Mouse (Mus musculus) 3T3-L1 (cell line): ENCODE measurements at regions not wholly inside any gene's neighbourhood (a gene's known extent, or its start where the extent isn't known, plus 50 kb on each side); places are given as distances from the start of the nearest gene placed in this dataset.

Experiments
- DNase-seq: peaks from one replicate; pipeline ENCODE4 v3.0.0-alpha.2; 2015; ENCODE audit warnings: low read depth, low spot score

DNA sequence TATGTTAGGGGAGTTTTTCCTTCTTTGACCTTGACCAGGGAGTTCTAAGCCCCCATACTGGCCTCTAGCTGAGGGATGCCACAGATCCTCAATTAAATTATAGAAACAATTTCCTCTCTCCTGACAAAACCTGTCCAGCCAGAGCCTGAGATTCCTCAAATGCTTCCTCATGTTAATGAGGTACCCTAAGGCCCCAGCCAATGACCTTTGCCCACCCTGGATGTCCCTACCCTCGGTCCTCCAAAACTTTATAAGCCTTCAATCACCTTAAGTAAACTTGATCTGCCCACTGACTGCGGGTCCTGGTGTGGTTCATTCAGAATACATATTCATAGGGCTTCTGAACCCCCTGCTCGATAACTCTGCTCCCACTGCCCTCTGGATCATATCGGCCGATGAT, 227.7 kb upstream of the Vstm2b start:
- no peak for DNase-seq

DNA sequence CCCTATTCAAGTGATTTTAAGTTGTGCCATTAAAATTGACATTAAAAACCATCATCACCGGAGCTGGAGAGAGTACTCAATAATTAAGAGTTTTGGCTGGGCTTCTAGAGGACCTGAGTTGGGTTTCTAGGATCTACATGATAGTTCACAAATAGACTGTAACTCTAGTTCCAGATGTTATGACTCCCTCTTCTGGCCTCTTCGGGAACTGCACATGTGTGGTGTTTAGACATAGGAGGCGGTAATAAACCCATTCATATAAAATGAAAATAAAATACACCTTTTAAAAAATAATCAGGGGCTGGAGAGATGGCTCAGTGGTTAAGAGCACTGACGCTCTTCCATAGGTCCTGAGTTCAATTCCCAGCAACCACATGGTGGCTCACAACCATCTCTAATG, 227.1 kb upstream of the Vstm2b start:
- DNase-seq, result no peak

DNA sequence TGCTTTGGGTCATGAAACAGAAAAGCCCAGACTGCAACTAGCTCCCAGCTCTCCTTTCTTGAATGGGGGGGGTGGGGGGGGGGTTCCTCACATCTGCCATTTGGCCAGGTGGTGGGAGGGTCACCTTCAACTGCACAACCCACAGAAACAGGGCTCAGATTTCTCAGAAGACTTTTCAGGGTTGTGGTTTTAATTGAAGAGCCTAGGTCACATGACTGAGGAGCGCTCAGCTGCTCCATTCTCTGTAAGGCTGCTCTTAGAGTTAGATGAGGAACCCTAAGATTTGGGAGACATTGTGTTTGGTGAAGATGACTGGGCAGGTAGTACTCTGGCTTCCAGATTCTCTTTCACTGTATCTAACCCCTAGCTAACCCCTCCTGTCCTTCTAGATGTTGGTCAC, 225.8 kb upstream of the Vstm2b start:
- no peak for DNase-seq

DNA sequence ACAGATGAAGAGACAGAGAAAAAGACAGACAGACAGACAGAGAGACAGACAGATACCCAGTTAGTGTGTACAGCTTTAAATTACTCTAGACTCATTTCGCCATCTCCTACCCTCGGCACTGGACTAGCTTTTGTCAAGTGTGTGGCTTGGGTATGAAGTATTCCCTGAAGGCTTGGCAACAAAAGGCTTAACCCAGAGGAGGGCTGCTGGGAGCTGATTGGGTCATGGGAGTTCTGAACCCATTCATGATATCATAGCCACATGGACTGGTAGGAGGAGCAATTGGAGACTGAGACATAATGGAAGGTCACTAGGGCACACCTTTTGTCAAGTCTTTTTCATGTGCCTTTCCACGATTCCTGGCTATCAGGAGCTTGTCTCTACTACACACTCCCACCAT, 223.7 kb upstream of the Vstm2b start:
- DNase-seq, result no peak

DNA sequence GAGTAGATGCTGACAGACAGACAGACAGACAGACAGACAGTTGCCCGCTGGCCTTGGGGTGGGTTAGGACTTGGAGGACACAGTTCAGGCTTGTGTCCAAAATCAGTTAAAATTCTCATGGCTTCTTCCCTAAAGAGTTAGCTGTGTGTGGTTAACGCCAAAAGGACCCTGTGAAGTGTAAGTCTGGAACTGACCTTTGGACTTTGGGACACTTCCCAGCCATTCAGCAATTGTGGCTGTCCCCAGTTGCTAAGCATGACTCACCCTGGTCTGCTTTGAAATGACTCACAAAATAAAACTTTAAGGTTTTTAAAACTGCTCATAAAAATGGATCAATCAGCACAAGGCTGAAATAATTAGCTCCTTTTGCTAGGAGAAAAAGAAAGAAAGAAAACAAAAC, 220.5 kb upstream of the Vstm2b start:
- no peak for DNase-seq

DNA sequence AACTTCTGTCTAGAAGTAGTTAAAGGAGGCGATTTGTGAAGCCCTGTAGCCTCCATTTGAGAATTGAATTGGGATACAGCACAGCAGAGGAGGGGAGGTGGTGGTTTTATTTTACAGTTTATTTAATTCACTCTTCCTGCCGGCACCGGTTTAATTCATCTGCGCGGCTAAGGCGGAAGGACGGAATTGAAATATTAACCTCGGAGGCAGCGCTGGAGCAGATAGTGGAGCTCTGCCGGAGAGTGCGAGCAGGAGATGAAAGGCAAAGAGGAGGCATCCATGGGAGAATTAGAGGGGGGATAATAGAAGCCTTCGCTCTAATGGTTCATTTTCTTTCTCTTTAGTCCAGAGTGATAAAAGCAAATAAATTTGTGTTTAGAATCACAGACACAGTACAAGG, 217.6 kb upstream of the Vstm2b start:
- no peak for DNase-seq

DNA sequence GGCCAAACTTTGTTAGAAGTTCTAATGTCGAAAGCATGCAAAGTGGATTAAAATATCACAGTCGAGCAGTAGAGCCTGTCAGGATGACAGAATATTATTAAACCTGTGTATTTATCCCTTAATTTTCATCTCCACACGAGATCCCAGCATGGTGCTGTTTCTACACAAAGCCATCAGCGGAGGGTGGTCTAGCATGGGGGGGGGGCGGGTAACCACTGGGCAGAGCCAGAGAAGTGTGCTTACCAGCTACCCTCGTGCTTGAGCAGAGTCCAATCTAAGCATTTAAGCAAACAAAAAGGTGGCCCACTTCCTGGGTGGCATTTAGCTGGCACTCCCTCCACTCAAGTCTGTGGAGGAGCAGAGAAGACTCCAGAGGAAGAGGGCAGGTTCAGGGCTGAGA, 217.1 kb upstream of the Vstm2b start:
- DNase-seq, result no peak

DNA sequence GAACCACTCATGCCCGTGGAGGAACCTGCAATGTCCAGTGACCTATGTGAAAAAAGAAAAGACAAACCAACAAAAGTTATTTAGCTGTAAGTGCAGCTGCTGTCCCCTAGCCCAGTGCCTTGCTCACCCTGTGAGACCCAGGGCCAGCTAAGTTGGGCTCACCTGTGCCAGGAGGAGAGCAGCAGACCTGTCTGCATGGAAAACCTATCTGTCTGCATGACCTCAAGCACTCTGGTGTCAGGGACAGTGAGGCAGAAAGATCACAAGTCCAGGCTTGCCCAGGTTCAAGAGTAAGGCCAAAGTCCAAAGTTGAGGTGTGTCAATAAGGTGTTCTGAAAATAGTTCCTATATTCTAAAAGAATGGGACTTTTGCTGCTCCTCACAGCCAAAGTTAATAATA, 215.0 kb upstream of the Vstm2b start:
- DNase-seq, result no peak

DNA sequence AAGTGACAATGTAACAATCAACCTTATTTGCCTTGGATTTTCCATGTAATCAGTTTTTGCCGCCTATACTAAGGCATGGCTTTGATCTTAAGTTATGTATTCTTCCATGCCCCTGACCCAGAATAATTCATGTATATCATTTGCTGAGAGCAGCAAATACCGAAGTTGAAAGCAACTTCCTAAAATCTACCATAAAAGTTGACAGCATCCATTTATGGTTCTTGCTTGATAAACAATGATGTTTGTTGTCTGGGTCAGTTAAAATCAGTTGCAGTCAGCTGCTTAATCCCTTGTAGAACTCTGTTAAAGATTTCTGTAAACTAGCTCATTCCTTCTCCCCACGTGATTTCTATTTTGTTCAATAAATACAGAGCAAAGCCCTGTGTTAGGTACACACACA, 214.5 kb upstream of the Vstm2b start:
- DNase-seq, result no peak

DNA sequence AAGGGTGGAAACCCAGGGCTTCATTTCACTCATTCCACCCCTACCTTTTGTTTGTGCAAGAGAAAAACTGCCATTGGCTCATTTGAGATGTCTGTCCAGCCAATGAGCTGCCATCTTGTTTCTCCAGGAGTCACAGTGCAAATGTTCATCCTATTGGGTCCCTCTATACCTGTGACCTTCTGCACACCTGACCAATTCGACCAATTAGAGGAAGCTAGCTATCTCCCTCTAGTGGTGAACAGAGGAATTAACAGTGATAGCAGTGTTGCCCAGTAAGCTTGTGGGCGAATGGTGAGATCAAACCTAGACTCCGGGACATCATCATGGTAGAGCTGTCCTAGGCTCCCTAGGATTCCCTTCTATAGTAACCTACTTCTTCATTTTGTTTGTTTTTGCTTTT, 211.1 kb upstream of the Vstm2b start:
- DNase-seq, result no peak

DNA sequence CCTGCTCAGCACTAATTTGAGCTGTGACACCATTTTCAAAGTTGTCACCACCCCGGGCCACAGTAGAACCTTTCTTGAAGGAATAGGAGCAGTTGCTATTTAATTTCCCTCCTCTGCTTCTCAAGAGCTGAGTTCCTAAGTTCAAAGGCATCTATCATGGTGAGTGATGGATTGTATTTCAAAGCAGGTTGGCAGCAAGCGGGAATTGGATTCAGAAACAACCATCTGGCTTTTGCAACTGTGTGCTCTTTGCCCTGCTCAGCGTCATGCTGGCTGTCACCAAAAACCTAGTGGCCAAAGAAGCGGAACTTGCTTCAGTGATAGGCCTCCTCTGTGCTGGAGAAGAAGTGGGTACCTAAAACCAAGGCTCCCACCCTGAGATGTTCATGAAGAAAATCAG, 209.6 kb upstream of the Vstm2b start:
- no peak for DNase-seq

DNA sequence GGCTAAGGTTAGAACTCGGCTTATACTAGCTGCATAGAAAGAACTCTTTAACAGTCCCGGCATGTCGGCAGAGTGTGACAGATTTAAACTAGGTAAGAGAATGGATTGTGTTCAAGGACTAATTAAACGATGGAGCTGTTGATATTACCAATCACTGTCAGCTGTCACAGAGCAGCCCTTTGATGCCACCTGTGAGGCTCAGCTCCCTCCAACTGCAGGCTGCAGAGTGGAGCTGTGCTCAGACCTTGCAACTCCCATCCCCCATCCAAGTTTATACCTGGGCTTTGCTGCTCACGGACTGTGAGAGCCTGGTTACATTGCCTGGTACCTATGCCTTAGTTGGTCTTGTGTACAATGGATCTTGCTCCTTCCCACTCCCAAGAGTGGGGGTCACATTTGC, 204.4 kb upstream of the Vstm2b start:
- DNase-seq, result no peak

DNA sequence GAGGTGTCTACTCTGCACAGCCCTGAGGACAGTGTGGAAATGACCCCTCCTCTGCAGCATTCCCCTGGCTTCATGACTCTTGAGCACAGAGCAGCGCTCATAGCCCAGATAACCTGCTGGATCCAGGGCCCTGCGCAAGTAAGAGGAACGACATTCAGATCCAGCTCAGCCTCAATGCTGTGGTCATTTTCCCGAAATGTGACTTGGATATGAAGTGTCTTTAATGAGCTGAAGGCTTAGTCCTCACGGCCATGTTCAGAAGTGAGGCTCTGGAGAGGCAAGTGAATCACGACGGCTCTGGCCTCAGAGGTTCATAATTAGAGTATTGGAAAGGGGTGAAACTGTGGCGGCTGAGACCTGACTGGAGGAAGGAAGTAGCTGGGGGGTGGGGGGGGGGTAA, 200.6 kb upstream of the Vstm2b start:
- no peak for DNase-seq

DNA sequence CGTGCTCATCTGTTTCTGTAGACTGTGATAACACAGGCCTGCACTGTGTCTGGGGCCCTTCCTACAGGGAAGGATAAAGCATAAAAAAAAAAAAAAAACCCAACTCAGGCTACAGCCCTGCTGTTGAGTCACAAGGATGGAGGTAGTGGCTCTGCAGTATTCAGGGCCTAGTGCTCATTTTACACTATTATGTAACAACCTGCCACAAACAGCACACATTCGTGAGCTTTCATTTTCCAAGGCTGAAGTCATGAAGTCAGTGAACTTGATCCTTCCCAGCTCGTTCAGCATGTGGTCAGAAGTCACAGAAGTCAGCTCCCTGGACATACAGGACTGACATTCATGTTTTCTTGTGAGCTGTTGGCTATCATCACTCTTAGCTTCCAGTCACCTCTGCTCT, 199.8 kb upstream of the Vstm2b start:
- no peak for DNase-seq

DNA sequence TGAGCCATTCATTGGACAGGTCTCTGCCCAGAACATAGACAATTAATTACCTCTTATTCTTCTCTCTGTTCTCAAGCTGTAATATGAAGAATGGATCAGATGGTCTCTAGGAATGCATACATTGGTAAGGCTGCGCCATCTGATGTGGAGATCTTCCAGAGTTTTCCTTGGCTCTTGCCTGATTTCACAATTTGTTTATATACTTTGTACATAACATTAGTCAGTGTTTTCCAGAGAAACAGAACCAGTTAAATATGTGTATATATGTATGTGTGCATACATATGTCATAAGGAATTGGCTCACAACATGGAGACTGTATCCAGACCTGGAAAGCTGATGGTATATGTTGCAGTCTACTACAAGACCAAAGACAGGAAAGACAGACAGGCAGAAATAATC, 198.5 kb upstream of the Vstm2b start:
- no peak for DNase-seq

DNA sequence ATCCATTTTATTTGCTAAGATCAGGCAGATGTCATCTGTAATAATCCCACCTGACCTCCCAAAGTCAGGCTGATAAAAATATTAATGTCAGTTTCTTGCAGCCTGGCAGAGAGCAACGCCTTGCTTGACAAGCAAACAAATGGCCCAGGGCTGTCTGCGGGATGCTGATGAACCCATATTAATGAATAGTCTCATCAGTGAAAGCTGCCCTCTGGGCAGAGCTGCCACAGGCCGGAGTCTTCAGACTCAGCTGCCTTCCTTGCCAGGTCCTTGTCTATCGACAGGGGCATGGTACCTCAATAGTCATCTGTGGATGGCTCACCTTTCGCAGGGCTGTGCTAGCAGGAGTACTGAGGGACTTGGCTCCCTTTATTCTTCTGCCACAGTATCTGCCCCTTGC, 197.5 kb upstream of the Vstm2b start:
- no peak for DNase-seq

DNA sequence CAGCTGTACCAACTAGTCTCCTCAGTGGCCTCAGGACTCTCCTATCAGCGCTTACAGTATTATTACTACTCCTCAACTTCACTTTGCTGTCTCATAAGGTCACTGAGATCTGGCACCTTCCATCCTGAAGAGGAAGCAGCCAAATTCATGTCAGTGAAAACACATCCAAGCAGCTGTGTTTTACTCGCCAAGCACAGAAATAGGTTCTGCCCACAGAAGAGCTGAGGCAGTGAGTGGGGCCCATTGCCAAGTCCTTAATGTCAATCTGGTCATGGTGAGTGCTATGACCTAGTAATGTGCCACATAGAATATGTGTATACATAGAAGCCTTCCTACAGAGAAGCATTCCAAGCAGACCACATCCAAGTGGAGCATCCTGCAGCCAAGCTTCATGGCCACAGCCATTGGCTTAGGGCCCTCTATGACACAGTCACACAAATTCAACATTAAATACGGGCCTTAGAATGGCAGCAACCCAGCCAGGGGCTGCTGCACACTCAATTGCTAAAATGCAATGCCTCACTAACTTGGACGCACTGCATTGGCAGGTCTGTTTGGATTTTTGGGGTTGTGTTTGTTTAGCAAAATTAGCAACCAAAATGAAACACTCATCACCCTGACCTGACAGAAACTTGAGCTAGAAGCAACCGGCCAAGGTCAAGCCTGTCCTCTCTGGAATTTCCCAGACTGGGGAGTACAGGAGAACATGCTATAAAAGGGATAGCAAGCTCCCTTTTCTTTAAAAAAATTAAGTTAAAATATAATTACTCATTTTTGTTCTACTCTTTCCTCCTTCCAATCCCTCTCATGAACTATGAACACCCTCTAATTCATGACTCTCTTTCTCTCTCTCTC, 195.7 kb upstream of the Vstm2b start:
- no peak for DNase-seq

DNA sequence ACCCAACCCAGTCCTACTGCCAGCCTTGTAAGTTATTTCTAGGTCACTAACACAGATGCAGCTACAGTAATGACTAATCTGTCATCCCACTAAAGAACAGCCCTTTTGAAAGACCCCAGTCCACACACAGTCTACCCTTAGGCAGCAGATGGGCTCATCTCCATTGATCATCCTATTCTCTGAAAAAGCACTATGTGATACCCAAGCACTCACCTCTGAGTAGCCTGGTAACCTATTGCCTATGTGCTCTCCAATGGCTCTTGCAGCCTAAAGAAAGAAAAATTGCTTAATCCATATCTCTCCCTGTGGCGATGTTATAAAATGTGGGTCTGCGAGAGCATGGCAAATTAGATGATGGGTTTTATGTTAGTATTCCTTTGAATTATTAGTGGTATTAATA, 189.9 kb upstream of the Vstm2b start:
- no peak for DNase-seq

DNA sequence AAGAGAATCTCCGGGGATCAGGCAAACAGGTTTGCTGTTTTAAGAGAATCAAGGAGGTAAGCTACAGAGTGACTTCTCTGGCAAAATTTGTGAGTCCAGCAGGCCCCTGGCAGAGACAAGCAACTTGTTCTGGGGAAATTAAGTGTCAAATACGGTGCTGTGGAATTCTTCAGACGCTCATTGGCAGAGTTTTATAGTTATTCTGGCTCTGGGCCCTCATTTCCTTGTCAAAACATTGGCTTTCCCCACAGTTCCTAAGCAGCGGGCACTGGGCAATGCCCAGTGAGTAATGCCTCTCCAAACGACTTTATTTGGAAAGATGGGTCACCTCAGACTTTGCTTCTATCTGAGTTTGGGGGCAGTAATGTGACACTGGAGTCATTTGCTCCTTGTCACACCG, 180.1 kb upstream of the Vstm2b start:
- no peak for DNase-seq

DNA sequence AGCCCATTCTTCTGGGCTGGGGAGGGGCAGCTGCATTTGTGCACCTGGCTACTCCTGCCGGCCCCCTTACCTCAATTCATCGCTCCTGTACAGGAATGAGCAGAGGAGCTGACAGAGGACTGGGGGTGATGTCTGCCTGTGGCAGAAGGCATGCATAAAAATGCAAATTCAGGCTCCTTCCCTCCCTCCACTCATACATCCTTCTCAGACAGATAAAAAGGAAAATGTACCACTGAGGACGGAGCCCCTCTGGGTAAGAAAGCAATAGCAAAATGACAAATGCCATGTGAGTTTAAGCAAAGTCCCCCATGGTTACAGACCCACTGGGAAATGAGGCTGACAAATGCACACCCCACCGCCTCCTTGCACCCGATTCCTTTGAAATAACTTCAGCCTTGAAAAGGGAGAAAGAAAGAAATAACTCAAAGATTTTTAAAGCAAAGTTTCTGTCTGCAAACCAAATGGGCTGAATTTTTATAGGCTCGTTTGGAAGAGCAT, 161.1 kb upstream of the Vstm2b start:
- no peak for DNase-seq

DNA sequence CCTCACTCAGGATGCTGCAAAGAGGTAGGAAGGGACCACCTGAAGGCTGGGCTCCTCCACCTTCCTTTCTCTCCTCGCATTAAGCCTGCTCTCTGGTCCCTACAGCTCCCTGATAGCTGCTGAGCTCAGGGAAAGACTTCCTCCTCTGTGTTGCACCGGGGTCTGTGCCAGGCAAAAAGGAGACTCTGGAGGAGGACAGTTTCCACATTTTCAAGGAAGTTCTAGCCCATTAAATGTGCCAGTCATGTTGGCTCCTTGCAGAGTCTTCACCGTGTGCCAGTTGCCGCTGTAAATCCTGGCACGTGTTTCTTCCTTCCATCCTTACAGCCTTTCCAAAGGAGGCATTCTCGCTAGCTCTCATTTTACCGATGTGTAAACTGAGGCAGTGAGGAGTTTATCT, 160.6 kb upstream of the Vstm2b start:
- DNase-seq, result no peak

DNA sequence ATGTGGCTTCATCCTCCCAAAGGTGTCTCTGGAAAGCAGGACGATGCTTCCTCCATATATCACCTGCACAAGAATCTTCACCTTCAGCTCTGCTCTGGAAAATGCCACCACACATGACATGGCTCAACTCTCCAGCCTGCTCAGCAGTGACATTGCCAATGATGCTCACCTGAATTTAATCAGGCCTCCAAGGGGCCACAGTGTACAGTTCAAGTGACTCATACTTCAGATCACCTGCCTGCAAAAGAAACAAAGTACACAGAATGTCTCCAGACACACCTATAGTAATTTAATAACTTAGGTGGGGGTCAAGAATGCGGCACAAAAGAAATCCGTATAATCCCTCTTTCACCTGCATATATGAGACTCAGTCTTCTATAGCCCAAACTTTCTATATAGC, 160.0 kb upstream of the Vstm2b start:
- DNase-seq, result no peak

DNA sequence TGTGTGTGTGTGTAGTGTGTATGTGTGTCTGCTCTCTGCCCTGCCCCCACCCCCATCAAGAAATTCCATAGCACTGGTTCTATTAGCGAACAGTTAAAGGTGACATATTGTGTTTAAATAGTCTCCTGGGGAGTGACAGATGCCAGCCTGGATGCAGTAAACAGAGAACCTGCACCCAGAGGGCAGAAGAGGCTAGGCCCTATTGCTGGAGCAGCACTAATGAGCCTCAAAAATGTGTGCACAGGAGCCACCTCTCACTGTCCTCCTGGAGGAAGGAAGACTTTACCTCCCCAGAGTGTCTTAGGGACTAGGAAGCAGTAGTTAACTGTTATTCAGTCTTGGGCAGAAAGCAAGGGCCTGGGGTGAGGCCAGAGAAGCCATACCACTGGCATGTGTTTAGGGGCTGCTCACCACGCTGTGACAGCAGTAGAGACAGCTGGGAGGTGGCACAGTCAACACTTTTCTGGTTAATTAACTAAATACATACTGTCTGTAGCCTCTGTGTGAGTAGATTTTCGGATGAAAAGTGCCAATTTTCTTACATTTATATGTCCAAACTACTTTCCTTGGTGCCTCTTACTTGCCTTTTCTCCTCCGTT, 155.5 kb upstream of the Vstm2b start:
- no peak for DNase-seq

DNA sequence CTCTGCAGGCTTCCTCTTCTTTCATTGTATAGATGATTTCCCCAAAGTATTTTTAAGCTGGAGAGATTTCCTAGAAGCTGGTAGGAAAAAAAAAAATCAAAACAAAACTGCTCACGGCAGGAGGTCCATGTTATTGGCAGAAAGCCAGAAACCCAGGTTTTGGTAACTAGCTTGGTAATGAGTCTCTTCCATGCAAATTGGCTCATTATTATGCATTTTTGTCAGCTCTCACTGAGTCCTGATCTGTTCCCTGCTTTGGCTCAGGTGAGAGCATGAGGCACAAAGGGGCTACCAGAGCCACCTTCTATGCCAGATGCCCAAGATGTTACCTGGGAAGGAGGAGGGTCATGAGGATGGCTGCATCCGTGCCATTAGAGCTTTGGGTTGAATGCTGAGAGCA, 146.3 kb upstream of the Vstm2b start:
- DNase-seq, result no peak
